Mouse (Mus musculus) fat pad, adult 2 months (tissue): ENCODE measurements at regions not wholly inside any gene's neighbourhood (a gene's known extent, or its start where the extent isn't known, plus 50 kb on each side); places are given as distances from the start of the nearest gene placed in this dataset.
"Not testable (repeated sequence)": the region's sequence is repeated elsewhere in the genome, so short reads cannot be mapped to it uniquely, and the experiment has no call there.

Source experiments
- DNase-seq: peaks from one replicate; pipeline ENCODE4 v3.0.0-alpha.2; 2011; ENCODE audit warnings: low read depth, low spot score; ENCODE audit errors: extremely low read depth

- no peak for DNase-seq
These were observed 279.2 kb downstream of the 4933412E24Rik start for GRCm38 (mm10) chr15:59737247-59737646.

GRCm38 (mm10) chr15:59734376-59734775 lies 282.0 kb downstream of the 4933412E24Rik start:
- DNase-seq: no peak

DNA sequence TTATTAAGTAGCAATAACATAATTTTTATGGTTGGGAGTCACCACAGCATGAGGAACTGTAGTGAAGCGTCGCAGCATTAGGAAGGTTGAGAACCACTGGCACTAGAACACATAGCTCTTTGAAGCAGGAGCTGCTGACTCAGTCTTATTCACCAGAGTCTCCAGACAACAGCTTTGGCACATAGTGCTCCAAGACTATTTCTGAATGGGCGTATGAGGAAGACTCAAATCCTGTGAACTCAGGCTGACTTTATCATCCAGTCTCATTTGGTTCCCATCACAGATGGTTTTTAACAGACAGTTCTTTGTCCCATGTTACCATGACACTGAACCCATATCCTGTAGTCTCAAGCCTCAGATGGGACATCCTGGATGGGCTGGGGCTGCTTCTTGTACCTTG lies 282.5 kb downstream of the 4933412E24Rik start:
- DNase-seq: no peak

DNA sequence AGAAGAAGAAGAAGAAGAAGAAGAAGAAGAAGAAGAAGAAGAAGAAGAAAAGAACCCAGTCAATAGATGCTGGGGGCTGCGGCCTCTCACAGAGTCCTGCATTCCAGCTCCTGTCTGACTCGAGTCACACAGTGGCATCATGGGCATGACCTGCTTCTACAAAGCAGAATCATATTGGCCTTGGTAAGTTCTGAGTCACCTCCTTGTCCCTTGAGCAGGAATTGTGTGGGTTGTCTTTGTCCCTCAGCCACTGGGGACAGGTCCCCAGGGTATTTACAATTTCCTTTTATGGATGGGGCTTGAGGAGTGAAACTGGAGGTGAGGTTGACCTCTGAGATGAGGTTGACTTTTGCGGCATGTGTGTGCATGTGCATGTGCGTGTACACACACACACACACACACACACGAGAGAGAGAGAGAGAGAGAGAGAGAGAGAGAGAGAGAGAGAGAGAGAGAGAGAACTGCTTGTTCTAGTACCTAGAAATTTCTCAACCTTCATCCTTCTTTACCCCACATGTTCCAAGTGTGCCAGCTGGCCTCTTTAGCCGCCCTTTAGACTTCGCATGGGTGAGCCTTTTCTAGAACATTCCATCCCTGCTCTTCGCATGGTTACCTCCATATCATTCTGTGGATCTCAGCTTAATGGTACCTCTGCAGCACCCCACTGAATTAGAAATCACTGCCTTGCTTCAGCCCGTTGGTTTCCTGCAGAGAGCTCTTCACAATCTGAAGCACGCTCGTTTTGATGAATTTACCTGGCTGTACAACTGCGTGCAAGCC lies 283.2 kb downstream of the 4933412E24Rik start:
- DNase-seq: no peak

DNA sequence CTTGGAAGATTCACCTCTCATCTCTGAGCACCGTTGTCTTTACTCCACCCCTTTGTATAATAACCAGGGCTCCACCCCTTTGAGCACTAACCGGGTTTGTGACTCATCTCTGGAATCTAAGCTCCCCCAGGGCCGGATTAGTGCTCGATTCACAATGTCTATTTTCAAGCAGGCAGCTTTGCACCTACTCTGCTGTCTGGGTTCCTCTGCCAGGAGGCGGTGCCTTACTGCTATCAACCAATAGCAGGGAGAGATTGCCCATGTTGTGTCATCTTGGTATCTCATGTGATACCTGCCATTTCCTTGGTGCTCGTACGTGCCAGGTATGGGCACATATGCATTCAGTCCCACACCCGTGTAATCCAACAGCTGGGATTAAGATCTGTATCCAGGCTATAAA lies 285.3 kb downstream of the 4933412E24Rik start:
- peak; percentile 92 for DNase-seq

- DNase-seq: no peak
These were observed 287.4 kb downstream of the 4933412E24Rik start for GRCm38 (mm10) chr15:59728817-59729560.

- DNase-seq: no peak
These were observed 288.2 kb downstream of the 4933412E24Rik start for GRCm38 (mm10) chr15:59728131-59728601.

GRCm38 (mm10) chr15:59725881-59726280 lies 290.5 kb downstream of the 4933412E24Rik start:
- no peak for DNase-seq

GRCm38 (mm10) chr15:59722661-59723413 lies 293.6 kb downstream of the 4933412E24Rik start:
- DNase-seq: no peak

GRCm38 (mm10) chr15:59721420-59721819 lies 295.0 kb downstream of the 4933412E24Rik start:
- DNase-seq: no peak

DNA sequence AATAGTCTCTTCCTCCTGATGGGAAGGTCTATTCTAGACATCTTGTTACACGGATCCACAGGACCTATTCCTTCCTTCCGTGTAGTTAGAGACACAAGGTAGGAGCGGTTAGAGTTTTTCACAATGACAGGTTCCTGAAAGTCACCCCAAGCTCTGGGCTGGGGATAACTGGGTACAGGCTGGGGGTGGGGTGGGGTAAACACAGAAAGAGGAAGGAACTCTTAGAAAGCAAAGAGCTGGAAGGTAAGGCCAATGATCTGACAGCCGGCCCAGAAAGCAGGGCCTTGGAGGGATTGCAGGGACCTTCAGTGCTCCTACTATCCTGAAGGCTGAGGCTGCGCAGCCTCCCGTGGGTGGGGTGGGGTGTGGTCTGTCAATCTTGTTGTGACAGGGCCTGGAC lies 295.4 kb downstream of the 4933412E24Rik start:
- DNase-seq: no peak

DNA sequence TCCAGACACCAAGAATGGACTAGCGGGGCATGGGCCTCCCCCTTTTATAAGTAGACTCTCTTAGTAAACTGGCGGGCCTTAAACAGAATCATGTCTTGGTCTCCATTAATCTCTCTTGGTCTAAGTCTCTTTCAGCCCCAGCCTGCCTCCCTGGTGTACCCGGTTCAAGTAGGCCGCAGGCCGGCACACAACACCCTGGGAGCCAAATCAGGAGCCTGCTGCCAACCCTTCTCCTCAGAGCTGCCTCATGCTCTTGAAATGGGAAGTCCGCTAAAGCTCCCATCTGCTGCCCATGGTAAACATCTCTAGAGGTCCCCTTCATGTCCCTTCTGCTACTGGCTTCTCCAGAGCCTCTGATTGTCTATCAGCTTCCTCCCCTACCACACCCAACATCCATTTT lies 296.3 kb downstream of the 4933412E24Rik start:
- DNase-seq: no peak

DNA sequence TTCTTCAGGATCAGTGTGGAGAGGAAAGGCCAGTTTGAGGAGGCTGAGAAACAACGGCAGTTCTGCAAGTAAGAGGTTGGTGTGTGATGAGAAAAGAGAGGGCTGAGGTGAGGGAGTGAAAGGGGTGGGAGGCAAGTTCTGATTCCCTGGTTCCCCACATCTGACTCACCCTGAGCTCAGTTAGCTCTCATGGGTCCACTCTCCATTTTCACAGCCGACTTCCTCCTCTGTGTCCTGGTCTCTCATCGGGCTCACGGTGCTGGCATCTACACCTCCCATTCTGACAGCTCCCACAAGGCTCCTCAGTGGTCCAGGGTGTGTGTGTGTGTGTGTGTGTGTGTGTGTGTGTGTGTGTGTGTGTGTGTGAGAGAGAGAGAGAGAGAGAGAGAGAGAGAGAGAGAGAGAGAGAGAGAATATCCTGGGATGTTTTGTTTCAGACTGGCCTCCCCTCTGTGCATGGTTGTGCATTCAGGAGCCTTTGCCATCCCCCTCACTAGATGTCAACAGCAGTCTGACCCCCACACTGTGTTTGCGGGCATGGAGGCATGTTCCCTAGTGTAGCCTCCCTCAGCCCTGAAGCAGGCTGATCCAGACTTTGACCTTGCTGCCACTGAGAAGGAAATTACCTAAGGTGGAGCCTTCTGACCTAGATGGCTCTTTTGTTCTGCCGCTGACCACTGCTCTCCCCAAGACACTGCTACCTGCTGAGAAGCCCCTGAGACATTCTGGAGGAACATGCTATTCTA lies 296.9 kb downstream of the 4933412E24Rik start:
- DNase-seq: not testable (repeated sequence)

GRCm38 (mm10) chr15:59716872-59717271 lies 299.5 kb downstream of the 4933412E24Rik start:
- no peak for DNase-seq

- no peak for DNase-seq
These were observed 300.5 kb downstream of the 4933412E24Rik start for GRCm38 (mm10) chr15:59715951-59716350.

DNA sequence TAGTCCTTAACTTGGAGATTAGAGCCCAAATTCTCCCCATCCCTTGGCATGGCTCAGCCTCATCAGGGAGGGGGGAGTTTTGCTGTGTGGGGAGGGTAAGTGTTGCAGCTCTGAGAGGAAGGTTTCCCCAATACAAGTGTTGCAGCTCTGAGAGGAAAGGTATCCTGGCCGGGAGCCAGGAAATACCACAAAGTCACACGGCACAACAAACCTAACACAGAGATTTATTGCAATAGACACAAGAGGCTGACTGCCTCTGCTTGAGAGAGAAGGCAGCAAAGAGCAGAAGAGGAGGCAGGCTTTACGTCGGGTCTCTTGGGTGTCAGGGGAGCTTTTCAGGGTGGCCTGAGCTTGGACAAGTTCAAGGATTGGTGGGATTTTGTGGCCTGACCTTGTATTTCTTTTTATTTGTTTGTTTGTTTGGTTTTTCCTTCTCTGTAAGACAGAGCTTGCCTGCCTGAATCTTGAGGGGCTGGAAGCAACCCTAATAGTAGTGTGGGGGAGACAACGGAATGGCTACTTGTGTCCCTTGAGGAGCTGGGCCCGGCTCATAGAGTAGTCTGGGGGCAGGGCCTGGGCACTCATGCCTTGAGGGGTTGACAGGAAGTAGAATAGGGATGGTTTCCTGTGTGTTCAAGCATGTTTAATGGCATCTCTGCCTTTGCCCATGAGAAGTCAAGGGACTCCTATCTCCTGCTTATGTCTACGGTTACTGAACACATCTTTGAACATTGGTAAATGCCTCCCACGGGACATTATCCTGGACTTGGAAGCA lies 302.3 kb downstream of the 4933412E24Rik start:
- no peak for DNase-seq

- no peak for DNase-seq
These were observed 304.2 kb downstream of the 4933412E24Rik start for GRCm38 (mm10) chr15:59712077-59712752.

DNA sequence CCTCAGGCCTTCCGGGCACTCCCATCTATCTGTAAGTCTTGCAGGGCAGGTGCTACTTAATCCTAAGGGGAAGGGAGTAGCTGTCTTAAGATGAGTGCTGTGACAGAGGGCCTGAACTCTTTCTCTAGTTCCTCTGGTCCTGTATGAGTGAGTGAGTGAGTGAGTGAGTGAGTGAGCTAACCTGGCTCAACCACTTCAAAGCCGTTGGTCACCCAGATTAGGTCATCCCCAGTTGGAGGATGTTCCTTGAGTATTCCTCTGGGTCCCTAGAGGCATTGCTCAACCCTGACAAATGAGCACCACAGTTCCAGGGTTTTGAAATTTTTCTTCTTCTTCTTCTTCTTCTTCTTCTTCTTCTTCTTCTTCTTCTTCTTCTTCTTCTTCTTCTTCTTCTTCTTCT lies 306.5 kb downstream of the 4933412E24Rik start:
- no peak for DNase-seq

DNA sequence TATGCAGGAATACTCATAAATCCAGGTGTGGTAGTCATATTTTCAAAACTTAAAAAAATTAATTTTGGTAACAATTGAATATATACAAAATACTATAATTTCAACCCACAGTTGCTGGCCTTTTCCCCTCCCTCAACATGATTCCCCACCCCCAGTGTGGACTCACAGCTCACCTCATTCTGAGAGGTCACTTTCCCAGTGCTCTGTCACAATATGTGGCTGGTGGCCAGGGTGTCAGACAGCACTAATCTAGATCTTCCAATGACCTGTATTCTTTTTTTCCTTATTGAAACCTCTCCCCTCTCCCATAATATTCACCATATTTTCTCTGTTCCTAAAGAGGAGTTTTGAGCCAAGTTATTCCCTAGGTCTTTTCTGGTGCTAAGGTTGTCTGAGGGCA lies 308.0 kb downstream of the 4933412E24Rik start:
- DNase-seq: no peak
